Mouse (Mus musculus): Measurements from ENCODE around the gene Mcl1.
"Not testable (repeated sequence)": the region's sequence is repeated elsewhere in the genome, so short reads cannot be mapped to it uniquely, and the experiment has no call there.

Gene Mcl1

GRCm38 (mm10) chr3:95650276-95651032, 8.1 kb upstream of the Mcl1 start:
- in situ Hi-C loops (cut with MseI, MboI) = no loop called here

DNA sequence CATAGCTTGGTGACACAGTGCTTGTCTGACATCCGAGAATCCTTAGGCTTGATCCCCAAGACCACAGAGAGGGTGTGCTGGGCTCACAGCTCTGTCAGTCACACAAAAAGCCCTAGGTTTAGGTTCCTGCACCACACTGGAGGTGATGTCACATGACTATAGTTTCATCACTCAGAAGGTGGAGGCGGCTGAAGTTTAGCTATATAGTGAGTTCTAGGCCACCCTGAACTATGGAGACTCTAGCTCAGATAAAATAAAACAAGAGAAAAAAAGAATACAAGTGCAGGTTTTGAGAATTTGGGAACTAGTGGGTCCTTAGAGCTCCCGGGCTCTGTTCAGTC, 7.6 kb upstream of the Mcl1 start:
- in situ Hi-C loops (cut with MseI, MboI) = no loop called here

GRCm38 (mm10) chr3:95651391-95652203, 7.0 kb upstream of the Mcl1 start:
- in situ Hi-C loops (cut with MseI, MboI) = no loop called here

DNA sequence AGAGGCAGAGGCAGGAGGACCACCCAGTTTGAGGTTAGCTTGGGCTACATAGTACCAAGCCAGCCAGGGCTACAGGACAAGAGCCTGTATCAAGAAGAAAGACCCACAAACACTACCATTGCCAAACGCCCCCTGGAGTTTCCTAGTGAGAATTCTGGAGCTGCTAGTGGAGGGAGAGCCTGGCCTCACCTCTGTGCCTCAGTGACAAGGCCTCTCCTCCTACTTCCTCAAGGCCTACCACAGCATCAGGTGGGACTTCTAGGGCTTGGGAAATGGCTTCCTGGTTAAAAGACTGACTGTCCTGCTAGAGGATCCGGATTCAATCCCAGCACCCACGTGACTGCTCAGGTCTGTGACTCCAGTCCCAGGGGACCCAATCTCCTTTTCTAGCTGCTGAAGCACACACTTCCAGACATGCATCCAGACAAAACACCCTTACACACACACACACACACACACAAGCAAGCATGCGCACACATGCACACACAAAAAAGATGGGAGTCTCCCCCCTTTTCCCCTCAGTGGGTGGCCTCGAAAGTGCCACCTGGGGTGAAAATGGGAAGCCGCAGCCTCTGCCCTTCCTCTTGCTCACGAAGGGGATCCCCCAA, 6.3 kb upstream of the Mcl1 start:
- in situ Hi-C loops (cut with MseI, MboI) = no loop called here

DNA sequence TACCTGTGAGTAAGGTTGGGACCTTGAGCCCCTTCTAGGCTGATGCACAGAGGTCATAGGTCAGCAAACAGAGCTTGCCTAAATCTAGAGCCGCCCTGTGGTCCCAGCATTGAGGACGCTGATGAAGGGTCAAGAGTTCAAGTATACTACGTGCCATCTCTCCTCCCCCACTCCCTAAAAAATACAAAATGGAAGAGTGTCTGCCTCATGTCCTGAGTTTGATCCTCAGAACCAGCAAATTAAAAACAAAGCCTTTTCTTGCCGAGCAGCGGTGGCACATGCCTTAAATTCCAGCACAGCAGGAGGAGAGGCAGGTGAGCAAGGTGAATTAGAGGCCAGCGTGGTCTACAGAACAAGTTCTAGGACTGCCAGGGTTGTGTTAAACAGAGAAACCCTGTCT, 5.7 kb upstream of the Mcl1 start:
- in situ Hi-C loops (cut with MseI, MboI) = no loop called here

- in situ Hi-C loops (cut with MseI, MboI) = no loop called here
Observed at GRCm38 (mm10) chr3:95653473-95654034, 5.0 kb upstream of the Mcl1 start.

- in situ Hi-C loops (cut with MseI, MboI) = not testable (repeated sequence)
Observed at GRCm38 (mm10) chr3:95654371-95654770, 4.2 kb upstream of the Mcl1 start.

GRCm38 (mm10) chr3:95655437-95655836, 3.2 kb upstream of the Mcl1 start:
- in situ Hi-C loops (cut with MseI, MboI) = no loop called here

- in situ Hi-C loops (cut with MseI, MboI) = no loop called here
Observed at GRCm38 (mm10) chr3:95657108-95657507, 1.5 kb upstream of the Mcl1 start.

DNA sequence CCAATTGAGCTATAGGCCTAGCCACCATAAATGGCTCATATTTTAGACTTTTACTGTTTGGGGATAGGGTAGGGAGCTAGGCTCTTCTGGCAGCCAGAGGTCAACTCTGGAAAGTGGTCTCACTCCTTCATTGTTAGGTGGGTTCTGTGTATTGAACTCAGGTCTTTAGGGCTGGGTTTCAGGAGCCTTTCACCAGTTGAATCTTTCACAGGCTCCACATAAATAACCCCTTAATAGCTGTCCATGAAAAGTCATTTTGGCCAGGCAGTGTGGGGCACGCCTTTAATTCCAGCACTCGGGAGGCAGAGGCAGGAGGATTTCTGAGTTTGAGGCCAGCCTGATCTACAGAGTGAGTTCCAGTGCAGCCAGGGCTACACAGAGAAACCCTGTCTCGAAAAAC, 877 bp upstream of the Mcl1 start:
- in situ Hi-C loops (cut with MseI, MboI) = no loop called here

DNA sequence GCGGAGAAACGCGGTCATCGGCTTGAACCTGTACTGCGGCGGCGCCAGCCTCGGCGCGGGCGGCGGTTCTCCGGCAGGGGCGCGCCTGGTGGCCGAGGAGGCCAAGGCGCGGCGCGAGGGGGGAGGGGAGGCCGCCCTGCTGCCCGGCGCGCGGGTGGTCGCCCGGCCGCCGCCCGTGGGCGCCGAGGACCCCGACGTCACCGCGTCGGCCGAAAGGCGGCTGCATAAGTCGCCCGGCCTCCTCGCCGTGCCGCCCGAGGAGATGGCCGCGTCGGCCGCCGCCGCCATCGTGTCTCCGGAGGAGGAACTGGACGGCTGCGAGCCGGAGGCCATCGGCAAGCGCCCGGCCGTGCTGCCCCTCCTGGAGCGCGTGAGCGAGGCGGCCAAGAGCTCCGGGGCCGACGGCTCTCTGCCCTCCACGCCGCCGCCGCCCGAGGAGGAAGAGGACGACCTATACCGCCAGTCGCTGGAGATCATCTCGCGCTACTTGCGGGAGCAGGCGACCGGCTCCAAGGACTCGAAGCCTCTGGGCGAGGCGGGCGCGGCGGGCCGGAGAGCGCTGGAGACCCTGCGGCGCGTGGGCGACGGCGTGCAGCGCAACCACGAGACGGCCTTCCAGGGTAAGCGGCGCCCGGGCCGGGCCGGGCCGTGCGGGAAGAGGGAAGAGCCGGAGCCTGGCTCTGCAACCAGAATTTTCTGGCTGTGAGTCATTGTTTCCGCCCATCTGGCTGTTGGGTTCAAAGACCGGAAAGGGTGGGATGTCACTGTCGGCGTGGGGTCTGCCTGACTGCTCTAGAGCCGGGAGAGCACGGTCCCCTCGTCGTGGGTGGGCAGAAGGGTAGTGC, 502 bp downstream of the Mcl1 start:
- in situ Hi-C loops (cut with MseI, MboI) = no loop called here

- in situ Hi-C loops (cut with MseI, MboI) = no loop called here
Observed at GRCm38 (mm10) chr3:95659948-95660347, 1.4 kb downstream of the Mcl1 start.

DNA sequence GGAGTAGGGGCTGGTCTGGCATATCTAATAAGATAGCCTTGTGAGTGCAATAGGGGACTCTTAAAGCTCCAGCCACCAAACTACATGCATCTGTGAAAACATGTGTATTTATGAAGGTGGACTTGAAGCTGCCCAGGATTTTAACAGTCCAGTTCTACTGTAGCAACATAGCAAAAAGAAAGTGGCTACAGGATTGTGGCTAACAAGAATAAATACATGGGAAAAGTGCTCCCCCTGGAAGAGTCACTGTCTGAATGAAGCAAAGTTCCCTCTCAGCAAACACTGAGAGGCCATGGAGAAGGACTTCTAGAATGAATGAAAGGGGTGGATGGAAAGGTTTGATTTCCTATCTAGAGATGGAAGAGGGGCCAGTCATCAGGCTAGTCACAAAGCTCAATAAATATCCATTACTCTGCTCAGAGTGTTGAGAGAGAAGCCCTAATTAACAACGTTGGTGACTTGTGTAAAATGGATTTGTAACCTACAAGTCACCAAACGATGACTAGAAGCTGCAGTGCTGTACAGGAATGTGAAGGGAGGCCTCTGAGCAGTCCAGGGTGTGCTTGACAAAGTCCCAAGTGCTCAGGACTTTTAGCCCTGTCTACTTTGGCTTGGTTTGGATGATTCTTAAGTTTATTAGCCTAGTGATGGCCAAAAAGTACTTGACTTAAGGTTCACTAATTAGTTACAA, 2.3 kb downstream of the Mcl1 start:
- in situ Hi-C loops (cut with MseI, MboI) = no loop called here

DNA sequence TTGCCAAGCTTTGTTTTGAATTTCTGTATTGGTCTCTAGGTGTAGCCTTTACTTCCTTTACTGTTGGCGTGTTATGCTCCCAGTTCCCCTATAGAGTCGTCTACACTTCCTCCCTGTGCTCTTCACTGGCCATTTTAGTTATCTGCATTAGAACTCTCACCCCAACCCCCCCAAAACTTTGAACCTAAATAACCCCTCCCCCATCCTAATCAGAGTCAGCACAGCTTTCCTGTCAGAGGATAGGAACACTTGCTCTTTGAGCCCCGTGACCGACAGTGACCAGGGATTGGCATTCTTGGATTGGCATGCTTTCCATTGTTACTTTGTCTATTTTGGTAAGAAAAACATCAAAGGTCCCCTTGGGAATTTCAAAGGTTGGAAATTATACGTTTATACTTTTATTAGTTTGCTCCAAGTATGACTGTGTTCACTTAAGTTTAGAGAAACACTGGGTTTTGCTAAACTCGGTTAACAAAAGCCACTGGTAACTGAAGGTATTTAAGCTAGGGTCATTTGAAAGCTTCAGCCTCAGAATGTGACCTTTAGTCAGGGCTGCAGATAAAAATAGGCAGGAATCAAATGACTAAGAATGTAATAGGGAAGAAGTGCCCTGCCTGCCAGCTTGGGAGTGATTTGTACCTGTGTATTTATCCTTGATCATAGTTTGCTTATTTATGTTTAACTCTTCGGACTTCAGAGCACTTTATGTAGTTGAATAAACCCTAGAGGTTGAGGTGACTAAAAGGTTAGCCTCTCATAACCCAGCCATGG, 3.5 kb downstream of the Mcl1 start:
- in situ Hi-C loops (cut with MseI, MboI) = no loop called here

GRCm38 (mm10) chr3:95662724-95663449, 4.3 kb downstream of the Mcl1 start:
- in situ Hi-C loops (cut with MseI, MboI) = no loop called here

DNA sequence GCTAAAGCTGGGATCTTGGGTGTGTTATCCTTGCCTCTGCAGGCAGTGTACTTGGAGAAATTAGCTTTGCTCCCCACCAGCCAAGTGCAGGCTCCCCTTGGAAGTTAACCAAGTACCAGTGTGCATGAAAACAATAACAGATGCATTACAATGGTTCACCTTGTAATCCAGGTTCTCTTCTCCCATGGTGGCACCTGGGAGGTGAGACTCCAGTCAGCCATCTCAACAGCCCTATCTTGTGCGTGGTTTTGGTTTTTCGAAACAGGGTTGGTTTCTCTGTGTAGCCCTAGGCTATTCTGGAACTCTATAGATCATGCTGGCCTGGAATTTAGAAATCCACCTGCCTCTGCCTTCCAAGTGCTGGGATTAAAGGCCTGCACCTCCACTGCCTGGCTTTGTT, 4.9 kb downstream of the Mcl1 start:
- in situ Hi-C loops (cut with MseI, MboI) = no loop called here

DNA sequence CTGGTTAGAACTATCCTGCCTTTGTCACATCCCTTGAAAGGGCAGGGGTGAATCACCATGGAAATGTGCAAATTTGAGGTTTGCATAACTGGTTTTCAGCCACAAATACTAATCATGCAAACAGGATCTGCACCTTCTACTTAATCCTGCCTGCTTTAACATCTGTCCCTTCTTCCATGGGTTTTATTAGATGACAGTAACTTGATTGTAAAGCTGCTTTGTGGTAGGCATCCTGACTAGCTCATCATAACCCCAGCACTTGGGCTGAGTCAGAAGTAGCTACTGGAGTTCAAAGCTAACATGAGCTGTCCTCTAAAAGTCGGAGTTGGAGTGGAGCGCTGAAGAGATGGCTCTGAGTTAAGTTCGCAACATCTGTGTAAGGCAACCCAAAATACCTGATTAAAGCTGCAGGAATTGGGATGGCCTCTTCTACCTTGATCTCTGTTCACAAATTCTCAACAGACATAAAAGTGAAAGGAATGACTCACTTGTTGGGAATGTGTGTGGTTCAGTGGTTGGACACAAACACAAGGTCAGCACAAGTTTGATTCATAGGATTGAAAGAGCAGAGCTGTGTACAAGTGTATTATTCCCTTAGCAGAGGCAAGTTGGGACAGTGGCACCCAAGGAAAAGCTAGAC, 5.5 kb downstream of the Mcl1 start:
- in situ Hi-C loops (cut with MseI, MboI) = no loop called here

GRCm38 (mm10) chr3:95664940-95665352, 6.4 kb downstream of the Mcl1 start:
- in situ Hi-C loops (cut with MseI, MboI) = no loop called here

Measured in mouse trophoblast stem cell (cell line).